Mouse (Mus musculus): ENCODE measurements around the gene Spn. TPM values are rescaled to one million over a fixed set of nuclear protein-coding genes. Genes with fewer than 3 reads are reported as not detected.

Spn gene
- total RNA-seq, 4 experiments from 2014 or later, result 0.29 to 0.68 (median 0.46) TPM

DNA sequence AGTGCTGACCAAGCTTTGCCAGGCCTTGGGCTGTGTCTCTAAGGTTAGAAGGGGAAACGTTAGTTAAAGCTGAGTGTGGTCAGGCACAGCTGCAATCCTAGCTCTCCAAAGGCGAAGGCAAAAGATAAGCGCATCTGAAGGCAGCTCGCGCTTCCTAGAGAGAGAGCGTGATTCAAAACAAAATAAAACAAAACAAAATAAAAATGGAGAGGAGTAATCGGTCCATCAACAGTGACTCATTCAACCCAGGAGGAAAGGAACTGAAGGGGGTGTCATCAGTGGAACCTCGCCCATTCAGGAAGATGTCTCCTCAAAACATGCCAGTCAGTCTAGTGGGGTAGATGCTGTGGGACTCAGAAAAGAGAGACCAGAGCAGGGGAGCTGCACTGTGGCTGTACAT, 55.4 kb downstream of the Spn start:
- no peak for DNase-seq (ENCODE audit: low spot score in 2 of 2)

Other genes with a start within 250 kb of the Spn start
- 10 to 100 TPM; 21.8 to 34.3 (median 25.6) TPM for gene Tmem219, start 214.9 kb downstream of the Spn start, total RNA-seq (2022)
- gene Kctd13, start 208.9 kb downstream of the Spn start, total RNA-seq (2022), result 100 to 1,000 TPM; 137 to 173 (median 161) TPM
- 10 to 100 TPM; 27.2 to 41.0 (median 31.5) TPM for gene Asphd1, start 188.2 kb downstream of the Spn start, total RNA-seq (2022)
- gene Sez6l2, start 187.3 kb downstream of the Spn start, total RNA-seq (2022), result 100 to 1,000 TPM; 433 to 476 (median 455) TPM
- 100 to 1,000 TPM; 138 to 156 (median 152) TPM for gene Cdipt, start 161.9 kb downstream of the Spn start, total RNA-seq (2022)
- 1 to 10 TPM in 1 of 4 experiments, not detected in 3; 1.0 TPM for gene Cdiptos, start 161.7 kb downstream of the Spn start, total RNA-seq (2022)
- gene Mvp, start 123.2 kb downstream of the Spn start, total RNA-seq (2022), result 10 to 100 TPM; 10.5 to 17.2 (median 14.1) TPM
- gene Pagr1b, start 121.3 kb downstream of the Spn start, total RNA-seq (2022), result not detected
- gene Pagr1a, start 120.5 kb downstream of the Spn start, total RNA-seq (2022), result 10 to 100 TPM; 18.9 to 59.7 (median 27.8) TPM
- 10 to 100 TPM; 20.5 to 63.0 (median 52.5) TPM for gene Gm42742, start 116.7 kb downstream of the Spn start, total RNA-seq (2022)
- 100 to 1,000 TPM; 208 to 223 (median 215) TPM for gene Prrt2, start 116.6 kb downstream of the Spn start, total RNA-seq (2022)
- gene Maz, start 110.8 kb downstream of the Spn start, total RNA-seq (2022), result 100 to 1,000 TPM; 204 to 209 (median 206) TPM
- gene Kif22, start 95.4 kb downstream of the Spn start, total RNA-seq (2022), result 1 to 10 TPM; 2.5 to 9.4 (median 3.8) TPM
- not detected for gene Zg16, start 50.5 kb downstream of the Spn start, total RNA-seq (2022)
- gene AI467606, start 46.5 kb downstream of the Spn start, total RNA-seq (2022), result 1 to 10 TPM; 1.2 to 3.7 (median 2.3) TPM
- gene Qprt, start 15.6 kb downstream of the Spn start, total RNA-seq (2022), result 1 to 10 TPM in 1 of 4 experiments, under 1 TPM in 3; 0.22 to 1.1 (median 0.53) TPM
- gene Cd2bp2, start 58.2 kb upstream of the Spn start, total RNA-seq (2022), result 10 to 100 TPM; 87.4 to 94.4 (median 90.0) TPM
- 100 to 1,000 TPM in 2 of 4 experiments, 10 to 100 TPM in 2; 97.9 to 106 (median 101) TPM for gene Tbc1d10b, start 70.6 kb upstream of the Spn start, total RNA-seq (2022)
- gene Mylpf, start 71.1 kb upstream of the Spn start, total RNA-seq (2022), result 1 to 10 TPM; 2.8 to 5.1 (median 3.6) TPM
- 10 to 100 TPM; 20.6 to 21.4 (median 20.9) TPM for gene Zfp553, start 95.2 kb upstream of the Spn start, total RNA-seq (2022)
- gene Sept1, start 95.3 kb upstream of the Spn start, total RNA-seq (2022), result 1 to 10 TPM; 2.4 to 7.9 (median 7.0) TPM
- gene Zfp771, start 106.5 kb upstream of the Spn start, total RNA-seq (2022), result 10 to 100 TPM; 51.6 to 62.9 (median 58.3) TPM
- gene Dctpp1, start 122.9 kb upstream of the Spn start, total RNA-seq (2022), result 10 to 100 TPM; 16.8 to 21.7 (median 19.5) TPM
- gene Sephs2, start 136.2 kb upstream of the Spn start, total RNA-seq (2022), result 10 to 100 TPM; 36.9 to 43.1 (median 40.0) TPM
- gene Itgal, start 158.4 kb upstream of the Spn start, total RNA-seq (2022), result under 1 TPM; 0.36 to 0.73 (median 0.53) TPM
- 10 to 100 TPM; 12.3 to 15.1 (median 13.0) TPM for gene Zfp768, start 207.8 kb upstream of the Spn start, total RNA-seq (2022)
- 1 to 10 TPM; 7.3 to 9.2 (median 8.1) TPM for gene Zfp747, start 238.2 kb upstream of the Spn start, total RNA-seq (2022)
- 1 to 10 TPM; 4.0 to 4.6 (median 4.3) TPM for gene 9130019O22Rik, start 249.3 kb upstream of the Spn start, total RNA-seq (2022)

Measured in layer of hippocampus, adult 8-10 months (tissue).